Mouse (Mus musculus): ENCODE data around the gene Kidins220.

The Kidins220 gene

DNA sequence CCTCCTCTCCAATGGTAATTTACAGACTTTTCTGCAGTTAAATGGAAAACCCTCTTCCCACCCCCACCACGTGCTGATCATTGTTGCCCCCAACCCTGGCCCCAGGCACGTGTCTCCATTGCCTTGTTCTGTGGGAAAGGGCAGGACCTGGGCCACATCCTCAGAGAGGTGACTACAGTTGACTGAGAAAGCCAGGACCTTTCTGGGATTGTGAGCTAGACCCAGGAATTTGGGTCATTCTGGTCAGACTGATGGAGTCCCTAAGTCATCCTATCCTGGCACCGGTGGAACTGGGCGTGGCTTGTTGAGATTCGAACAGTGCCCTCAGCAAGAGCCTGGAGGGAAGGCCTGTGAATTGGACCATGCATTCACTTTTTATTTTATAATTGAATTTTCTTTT lies 126.7 kb downstream of the Kidins220 start:
- no peak for ATAC-seq (ENCODE audit: insufficient number of reproducible peaks, low FRiP score, low TSS enrichment)

- ATAC-seq (ENCODE audit: insufficient number of reproducible peaks, low FRiP score, low TSS enrichment): no peak
Observed at GRCm38 (mm10) chr12:25103911-25104310, 129.2 kb downstream of the Kidins220 start.

DNA sequence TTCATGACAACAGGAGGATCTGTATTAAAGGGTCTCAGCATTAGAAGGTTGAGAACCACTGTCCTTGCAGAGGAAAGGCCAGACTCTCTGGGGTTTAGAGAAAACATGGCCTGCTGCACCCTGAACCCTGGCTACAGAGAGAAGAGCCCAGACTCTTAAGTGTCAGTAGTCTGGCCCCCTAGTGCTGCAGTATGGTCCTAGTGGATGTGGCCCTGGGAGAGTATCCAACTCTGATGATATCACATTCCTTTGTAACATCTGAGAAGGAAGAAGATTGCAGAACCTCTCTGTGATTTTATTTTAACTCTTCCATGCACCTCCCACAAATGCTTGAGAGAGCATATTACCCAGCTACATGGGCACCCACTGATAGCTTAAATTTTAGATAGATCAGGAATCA lies 129.8 kb downstream of the Kidins220 start:
- no peak for ATAC-seq (ENCODE audit: insufficient number of reproducible peaks, low FRiP score, low TSS enrichment)

DNA sequence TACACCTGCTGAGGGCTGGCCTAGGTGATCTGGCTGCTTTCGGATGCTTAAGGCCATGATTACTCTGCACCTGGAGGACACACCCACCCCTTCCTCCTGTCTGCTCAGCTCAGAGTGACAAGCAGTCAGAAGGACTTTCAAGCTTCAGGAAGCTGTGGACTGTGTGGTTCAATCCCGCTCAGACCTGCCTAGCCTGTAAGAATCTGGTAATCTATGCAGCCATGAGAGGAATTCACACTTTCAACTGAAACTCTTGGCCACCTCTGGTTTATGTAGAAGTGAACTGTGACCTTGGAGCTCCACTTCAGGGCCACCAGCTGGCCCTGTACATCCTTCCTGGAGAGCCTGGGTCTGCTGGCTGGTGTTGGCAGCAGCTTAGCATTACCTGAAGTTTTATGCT lies 134.1 kb downstream of the Kidins220 start:
- ATAC-seq (ENCODE audit: insufficient number of reproducible peaks, low FRiP score, low TSS enrichment): no peak

- 0 out of 2 replicates have a peak, but pooled peaks have one; percentile 39 for ATAC-seq (ENCODE audit: insufficient number of reproducible peaks, low FRiP score, low TSS enrichment)
Observed at GRCm38 (mm10) chr12:25109971-25110681, 135.4 kb downstream of the Kidins220 start.

DNA sequence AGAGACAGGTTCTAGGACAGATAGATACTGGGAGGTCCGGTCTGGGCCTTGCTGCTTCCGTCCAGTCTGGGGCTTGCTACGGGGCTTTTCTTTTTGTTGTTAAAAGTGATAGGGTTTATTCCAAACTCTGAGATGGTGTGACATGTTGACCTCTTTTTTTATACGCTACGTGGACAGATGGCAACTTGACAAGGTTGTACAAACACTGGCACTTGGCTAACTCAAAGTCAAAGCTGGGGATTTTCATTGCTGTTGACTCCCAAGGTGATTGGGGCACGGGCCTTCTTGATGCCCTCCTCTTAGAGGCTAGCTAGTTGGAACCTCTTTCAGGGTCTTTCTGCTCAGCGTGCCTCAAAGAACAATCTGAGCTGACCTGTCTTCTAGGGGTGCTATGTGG lies 136.0 kb downstream of the Kidins220 start:
- no peak for ATAC-seq (ENCODE audit: insufficient number of reproducible peaks, low FRiP score, low TSS enrichment)

Data from cerebellum, adult (tissue).